Mouse (Mus musculus) kidney, adult 11 months (tissue): ENCODE results near the gene Greb1.
"Not testable (repeated sequence)": the region's sequence is repeated elsewhere in the genome, so short reads cannot be mapped to it uniquely, and the experiment has no call there.

Experiments
- DNase-seq: peaks from one replicate; pipeline ENCODE4 v3.0.0; 2022

Greb1 gene

GRCm38 (mm10) chr12:16760246-16760645 lies 40.4 kb downstream of the Greb1 start:
- no peak for DNase-seq

- DNase-seq = no peak
Observed at GRCm38 (mm10) chr12:16754311-16754710, 46.4 kb downstream of the Greb1 start.

- no peak for DNase-seq
Observed at GRCm38 (mm10) chr12:16753555-16753954, 47.1 kb downstream of the Greb1 start.

- DNase-seq = no peak
Observed at GRCm38 (mm10) chr12:16753110-16753509, 47.6 kb downstream of the Greb1 start.

- no peak for DNase-seq
Observed at GRCm38 (mm10) chr12:16752236-16752840, 48.3 kb downstream of the Greb1 start.

- no peak for DNase-seq
Observed at GRCm38 (mm10) chr12:16751609-16752008, 49.1 kb downstream of the Greb1 start.

GRCm38 (mm10) chr12:16740059-16740458 lies 60.6 kb downstream of the Greb1 start:
- no peak for DNase-seq

- DNase-seq = no peak
Observed at GRCm38 (mm10) chr12:16737266-16737665, 63.4 kb downstream of the Greb1 start.

- DNase-seq = no peak
Observed at GRCm38 (mm10) chr12:16734698-16735097, 66.0 kb downstream of the Greb1 start.

GRCm38 (mm10) chr12:16734009-16734408 lies 66.7 kb downstream of the Greb1 start:
- DNase-seq = no peak

- DNase-seq = peak; percentile 55
Observed at GRCm38 (mm10) chr12:16731121-16731741, 69.5 kb downstream of the Greb1 start.

GRCm38 (mm10) chr12:16730196-16730595 lies 70.5 kb downstream of the Greb1 start:
- DNase-seq = no peak

- no peak for DNase-seq
Observed at GRCm38 (mm10) chr12:16728221-16728620, 72.5 kb downstream of the Greb1 start.

- peak; percentile 50 for DNase-seq
Observed at GRCm38 (mm10) chr12:16726229-16726628, 74.5 kb downstream of the Greb1 start.

GRCm38 (mm10) chr12:16723601-16724000 lies 77.1 kb downstream of the Greb1 start:
- no peak for DNase-seq

- DNase-seq = no peak
Observed at GRCm38 (mm10) chr12:16718660-16719315, 81.9 kb downstream of the Greb1 start.

GRCm38 (mm10) chr12:16717653-16718052 lies 83.0 kb downstream of the Greb1 start:
- no peak for DNase-seq

- no peak for DNase-seq
Observed at GRCm38 (mm10) chr12:16714616-16715015, 86.1 kb downstream of the Greb1 start.

- DNase-seq = no peak
Observed at GRCm38 (mm10) chr12:16698691-16699090, 102.0 kb downstream of the Greb1 start.

GRCm38 (mm10) chr12:16696146-16696545 lies 104.5 kb downstream of the Greb1 start:
- DNase-seq = no peak

GRCm38 (mm10) chr12:16695252-16695651 lies 105.4 kb downstream of the Greb1 start:
- not testable (repeated sequence) for DNase-seq

GRCm38 (mm10) chr12:16694783-16695182 lies 105.9 kb downstream of the Greb1 start:
- DNase-seq = no peak

- DNase-seq = no peak
Observed at GRCm38 (mm10) chr12:16690631-16691030, 110.1 kb downstream of the Greb1 start.

GRCm38 (mm10) chr12:16672246-16672645 lies 128.4 kb downstream of the Greb1 start:
- DNase-seq = no peak
